Mouse (Mus musculus) limb, embryonic 12.5 days (tissue): ENCODE data around the gene Kif3a. TPM values are rescaled to one million over a fixed set of nuclear protein-coding genes. Genes with fewer than 3 reads are reported as not detected.

ENCODE experiments used
- ATAC-seq: fragments of 200-750 bp; cut with Nextera tagmentation; 2 replicates; pipeline ENCODE4 v1.8.0; 2017; ENCODE audit warnings: low read depth, moderate TSS enrichment; ENCODE audit not compliant: insufficient number of reproducible peaks, insufficient read depth, low FRiP score, low TSS enrichment
- H3K27ac ChIP-seq: fragments of 300-500 bp; sonication (generic); 2 replicates; pipeline ENCODE4 v1.5.1; 2016; ENCODE audit warnings: mild to moderate bottlenecking, moderate library complexity
- H3K27me3 ChIP-seq: fragments of 300-500 bp; sonication (generic); 2 replicates; pipeline ENCODE4 v1.6.1; 2016; ENCODE audit warnings: mild to moderate bottlenecking, moderate library complexity
- H3K36me3 ChIP-seq: fragments of 300-500 bp; sonication (generic); 2 replicates; pipeline ENCODE4 v1.6.1; 2016; ENCODE audit warnings: mild to moderate bottlenecking, moderate library complexity
- H3K4me1 ChIP-seq: fragments of 300-500 bp; sonication (generic); replicated peaks from 2 replicates; pipeline ENCODE4 v1.6.1; 2016
- H3K4me2 ChIP-seq: fragments of 300-500 bp; sonication (generic); 2 replicates; pipeline ENCODE4 v1.6.1; 2016; ENCODE audit warnings: mild to moderate bottlenecking, moderate library complexity
- H3K4me3 ChIP-seq: fragments of 300-500 bp; sonication (generic); replicated peaks from 2 replicates; pipeline ENCODE4 v1.5.1; 2016; ENCODE audit warnings: mild to moderate bottlenecking
- H3K9ac ChIP-seq: fragments of 300-500 bp; sonication (generic); replicated peaks from 2 replicates; pipeline ENCODE4 v1.6.1; 2016; ENCODE audit warnings: mild to moderate bottlenecking, moderate library complexity
- H3K9me3 ChIP-seq: fragments of 300-500 bp; sonication (generic); 2 replicates; pipeline ENCODE4 v1.6.1; 2016; ENCODE audit warnings: mild to moderate bottlenecking, moderate library complexity
- WGBS: fragments of 180-500 bp; shearing (Covaris S2); methylation state at CpG from one replicate; pipeline ENCODE4 v1.1.7; 2016; 5-methylcytosine and 5-hydroxymethylcytosine counted together
- polyA plus RNA-seq: library from polyadenylated mRNA; unstranded; fragments of >200 nt; fragmentation: Nextera tagmentation; extraction: Ambion mirVana; gene quantifications from 2 replicates; pipeline ENCODE4 v1.2.1, GENCODE M21; 2016

Kif3a gene
- polyA plus RNA-seq, 1 experiment from 2014 or later: 84.6 TPM

DNA sequence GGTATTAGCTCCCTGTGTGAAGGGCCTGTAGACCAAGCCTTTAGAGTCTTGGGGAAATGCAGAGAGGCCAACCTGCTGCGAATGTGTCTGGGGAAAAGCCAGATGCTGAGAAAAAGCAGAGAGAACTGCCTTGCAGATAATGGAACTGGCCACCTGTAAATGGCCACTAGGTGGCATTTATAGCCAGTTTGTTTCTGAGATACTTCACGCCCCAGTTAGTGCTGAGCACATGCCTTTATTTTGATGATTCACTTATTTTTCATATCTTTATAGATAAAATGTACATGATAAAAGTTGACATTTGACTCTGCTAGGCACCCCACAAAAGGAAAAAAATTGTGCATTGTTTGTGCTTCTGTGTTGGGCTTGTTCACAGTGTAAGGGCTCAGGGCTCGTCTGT, 17.7 kb downstream of the Kif3a start:
- 65% methylated on average over 3 of the region's 3 CpGs for WGBS
- Histone ChIP-seq H3K36me3 (peaks cover 80% of the 10 kb centered on the region), H3K9ac (no peak overlapping the region), H3K4me1 (peaks cover 14% of the 10 kb centered on the region; the same call in 1 of the 2 replicates), H3K4me2 (no peak overlapping the region), H3K27ac (no peak overlapping the region), H3K27me3 (no peaks in the 10 kb centered on the region), H3K4me3 (no peak overlapping the region), H3K9me3 (peaks cover 2% of the 10 kb centered on the region; the same call in 1 of the 2 replicates)
- ATAC-seq: no peak

GRCm38 (mm10) chr11:53585510-53585909, 18.3 kb downstream of the Kif3a start:
- H3K9ac ChIP-seq: no peak overlapping the region
- WGBS: 91% methylated on average over 6 of the region's 6 CpGs
- H3K4me3 ChIP-seq: no peak overlapping the region
- H3K36me3 ChIP-seq: peaks cover 74% of the 10 kb centered on the region
- peaks cover 1% of the 10 kb centered on the region; the same call in 1 of the 2 replicates for H3K9me3 ChIP-seq
- peaks cover 14% of the 10 kb centered on the region; the same call in 1 of the 2 replicates for H3K4me1 ChIP-seq
- ATAC-seq: no peak
- no peaks in the 10 kb centered on the region for H3K27me3 ChIP-seq
- no peak overlapping the region for H3K4me2 ChIP-seq
- H3K27ac ChIP-seq: no peak overlapping the region

GRCm38 (mm10) chr11:53588279-53588678, 21.1 kb downstream of the Kif3a start:
- ATAC-seq: no peak
- no peak overlapping the region for H3K4me2 ChIP-seq
- H3K27ac ChIP-seq: no peak overlapping the region
- 87% methylated on average over 8 of the region's 8 CpGs for WGBS
- no peaks in the 10 kb centered on the region for H3K9me3 ChIP-seq
- no peak overlapping the region for H3K4me3 ChIP-seq
- peaks cover 14% of the 10 kb centered on the region; the same call in 1 of the 2 replicates for H3K4me1 ChIP-seq
- H3K27me3 ChIP-seq: no peaks in the 10 kb centered on the region
- H3K9ac ChIP-seq: no peak overlapping the region
- H3K36me3 ChIP-seq: peaks cover 73% of the 10 kb centered on the region

DNA sequence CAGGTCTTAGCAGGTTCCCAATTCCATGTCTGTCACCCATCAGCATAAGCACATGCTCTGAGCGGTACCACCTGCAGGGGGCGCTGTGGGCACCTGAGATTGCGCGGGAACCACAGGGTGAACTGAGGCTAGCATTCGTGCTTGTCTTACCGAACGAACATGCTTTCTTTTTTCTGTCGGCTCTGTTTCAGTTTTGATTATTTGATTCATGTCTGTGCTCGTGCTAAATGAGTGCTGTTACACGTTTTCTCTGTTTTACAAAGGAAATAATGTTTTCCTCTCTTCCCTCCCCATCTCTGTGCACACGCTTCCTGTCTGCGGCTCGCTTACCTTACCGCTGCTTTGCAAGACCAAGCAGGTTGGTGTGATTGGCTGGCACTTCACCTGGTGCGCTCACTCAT, 23.2 kb downstream of the Kif3a start:
- no peak overlapping the region for H3K4me3 ChIP-seq
- no peak overlapping the region for H3K27ac ChIP-seq
- H3K4me1 ChIP-seq: peaks cover 14% of the 10 kb centered on the region; the same call in 1 of the 2 replicates
- H3K4me2 ChIP-seq: no peak overlapping the region
- H3K27me3 ChIP-seq: no peaks in the 10 kb centered on the region
- no peak for ATAC-seq
- H3K36me3 ChIP-seq: peaks cover 74% of the 10 kb centered on the region
- 43% methylated on average over 15 of the region's 15 CpGs for WGBS
- H3K9ac ChIP-seq: no peak overlapping the region
- no peaks in the 10 kb centered on the region for H3K9me3 ChIP-seq

DNA sequence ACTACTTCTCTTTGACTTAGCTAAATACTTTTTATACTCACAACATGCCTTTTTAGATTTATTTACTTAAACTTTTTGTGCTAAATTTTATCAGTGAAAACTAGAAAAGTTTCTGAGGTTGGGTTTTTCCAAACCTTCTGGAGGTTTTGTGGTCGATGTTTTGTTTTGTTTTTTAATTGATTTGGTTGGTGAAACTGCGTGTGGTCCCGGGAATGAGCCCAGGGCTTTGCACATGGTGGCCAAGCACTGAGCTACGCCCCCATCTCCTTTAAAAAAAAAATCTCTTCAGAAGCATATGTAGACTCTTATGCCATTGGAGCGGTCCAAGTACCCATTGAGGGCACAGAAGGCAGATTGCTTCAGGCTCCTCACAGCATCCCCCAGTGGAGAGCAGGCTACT, 23.9 kb downstream of the Kif3a start:
- no peak overlapping the region for H3K4me2 ChIP-seq
- no peaks in the 10 kb centered on the region for H3K27me3 ChIP-seq
- no peak overlapping the region for H3K9ac ChIP-seq
- no peak for ATAC-seq
- peaks cover 76% of the 10 kb centered on the region for H3K36me3 ChIP-seq
- H3K9me3 ChIP-seq: no peaks in the 10 kb centered on the region
- H3K27ac ChIP-seq: no peak overlapping the region
- 90% methylated on average over 5 of the region's 5 CpGs for WGBS
- H3K4me3 ChIP-seq: no peak overlapping the region
- peaks cover 14% of the 10 kb centered on the region; the same call in 1 of the 2 replicates for H3K4me1 ChIP-seq

- whole genome bisulfite sequencing: 90% methylated on average over 3 of the region's 3 CpGs
- no peak overlapping the region for H3K4me3 ChIP-seq
- no peak overlapping the region for H3K9ac ChIP-seq
- no peak overlapping the region for H3K27ac ChIP-seq
- peaks cover 6% of the 10 kb centered on the region; the same call in 1 of the 2 replicates for H3K4me1 ChIP-seq
- no peaks in the 10 kb centered on the region for H3K9me3 ChIP-seq
- no peak overlapping the region for H3K4me2 ChIP-seq
- ATAC-seq: no peak
- no peaks in the 10 kb centered on the region; the same call in 1 of the 2 replicates for H3K27me3 ChIP-seq
- H3K36me3 ChIP-seq: peaks cover 19% of the 10 kb centered on the region
Observed at GRCm38 (mm10) chr11:53604983-53605382, 37.8 kb downstream of the Kif3a start.

DNA sequence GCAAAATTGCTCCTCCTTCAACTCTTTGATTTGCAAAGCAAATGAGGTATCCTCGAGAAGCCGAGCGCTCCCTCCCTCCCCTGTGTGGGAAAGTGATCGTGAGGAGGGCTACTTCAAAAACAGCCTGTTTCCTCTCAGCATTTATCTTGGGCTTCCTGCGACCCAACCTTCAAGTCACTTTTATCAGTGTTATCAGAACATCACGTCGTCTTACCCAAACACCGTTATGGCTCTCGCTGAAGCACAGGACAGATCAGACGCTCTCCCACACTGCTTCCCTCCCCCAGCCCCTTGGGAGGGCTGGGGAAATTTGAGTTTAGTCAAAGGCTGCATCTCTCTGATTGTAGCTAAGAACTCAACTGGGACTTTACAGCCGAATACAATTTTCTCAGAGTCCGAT, 38.4 kb downstream of the Kif3a start:
- ATAC-seq: no peak
- H3K27me3 ChIP-seq: no peaks in the 10 kb centered on the region; the same call in 1 of the 2 replicates
- H3K9ac ChIP-seq: no peak overlapping the region
- 10% methylated on average over 12 of the region's 12 CpGs for WGBS
- H3K36me3 ChIP-seq: peaks cover 13% of the 10 kb centered on the region
- no peak overlapping the region for H3K4me2 ChIP-seq
- H3K9me3 ChIP-seq: no peaks in the 10 kb centered on the region
- peaks cover 6% of the 10 kb centered on the region; the same call in 1 of the 2 replicates for H3K4me1 ChIP-seq
- H3K4me3 ChIP-seq: no peak overlapping the region
- H3K27ac ChIP-seq: no peak overlapping the region

- no peak for ATAC-seq
- no peak overlapping the region for H3K4me2 ChIP-seq
- H3K9me3 ChIP-seq: 0 out of 2 replicates have a peak, but pooled peaks cover 5% of the 10 kb centered on the region
- no peaks in the 10 kb centered on the region; the same call in 1 of the 2 replicates for H3K27me3 ChIP-seq
- no peak overlapping the region for H3K27ac ChIP-seq
- WGBS: 64% methylated on average over 6 of the region's 6 CpGs
- no peak overlapping the region for H3K9ac ChIP-seq
- peaks cover 6% of the 10 kb centered on the region; the same call in 1 of the 2 replicates for H3K4me1 ChIP-seq
- no peaks in the 10 kb centered on the region for H3K36me3 ChIP-seq
- H3K4me3 ChIP-seq: no peak overlapping the region
Observed at GRCm38 (mm10) chr11:53609231-53609630, 42.1 kb downstream of the Kif3a start.

GRCm38 (mm10) chr11:53609672-53610071, 42.5 kb downstream of the Kif3a start:
- Histone ChIP-seq H3K4me1 (peaks cover 6% of the 10 kb centered on the region; the same call in 1 of the 2 replicates), H3K36me3 (no peaks in the 10 kb centered on the region), H3K9ac (no peak overlapping the region), H3K27me3 (no peaks in the 10 kb centered on the region; the same call in 1 of the 2 replicates), H3K4me2 (no peak overlapping the region), H3K9me3 (0 out of 2 replicates have a peak, but pooled peaks cover 5% of the 10 kb centered on the region), H3K27ac (no peak overlapping the region), H3K4me3 (no peak overlapping the region)
- WGBS: 78% methylated on average over 3 of the region's 3 CpGs
- ATAC-seq: no peak

DNA sequence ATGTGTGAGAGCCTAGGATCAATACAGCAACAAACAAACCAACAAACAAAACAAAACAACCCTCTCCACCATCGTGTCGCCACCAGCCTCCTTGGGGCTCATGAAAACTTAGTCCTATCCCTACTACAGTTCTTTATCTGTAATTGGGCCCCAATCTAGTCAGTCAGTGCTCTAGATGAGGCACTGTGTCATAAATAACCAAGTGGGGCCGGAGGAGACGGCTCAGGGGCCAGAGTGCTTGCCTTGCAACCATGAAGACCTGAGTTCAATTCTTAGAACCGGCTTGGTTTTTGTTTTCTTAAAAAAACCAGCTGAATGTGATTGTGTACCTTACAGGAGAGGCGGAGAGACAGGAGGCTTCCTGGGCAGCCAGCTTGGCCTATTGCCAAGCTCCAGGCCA, 48.0 kb downstream of the Kif3a start:
- no peak overlapping the region for H3K27ac ChIP-seq
- H3K4me1 ChIP-seq: no peaks in the 10 kb centered on the region
- ATAC-seq: no peak
- no peaks in the 10 kb centered on the region for H3K27me3 ChIP-seq
- no peak overlapping the region for H3K4me2 ChIP-seq
- no peak overlapping the region for H3K9ac ChIP-seq
- no peaks in the 10 kb centered on the region for H3K36me3 ChIP-seq
- no peak overlapping the region for H3K4me3 ChIP-seq
- 73% methylated on average over 6 of the region's 6 CpGs for WGBS
- H3K9me3 ChIP-seq: 0 out of 2 replicates have a peak, but pooled peaks cover 5% of the 10 kb centered on the region

- Histone ChIP-seq H3K4me3 (no peak overlapping the region), H3K4me2 (no peak overlapping the region), H3K4me1 (no peaks in the 10 kb centered on the region), H3K9ac (no peak overlapping the region), H3K9me3 (0 out of 2 replicates have a peak, but pooled peaks cover 5% of the 10 kb centered on the region), H3K36me3 (no peaks in the 10 kb centered on the region), H3K27ac (no peak overlapping the region), H3K27me3 (no peaks in the 10 kb centered on the region)
- 95% methylated on average over 8 of the region's 8 CpGs for WGBS
- no peak for ATAC-seq
Observed at GRCm38 (mm10) chr11:53615575-53615974, 48.4 kb downstream of the Kif3a start.
